10 mouse cellular contexts compared by ENCODE assay signal in genomic region chr15:80260677-80261076, GRCm38 (mm10). TPM values are rescaled to one million over a fixed set of nuclear protein-coding genes. Genes with fewer than 3 reads are reported as not detected.
DNase-seq lines count a peak whose midpoint lies in the region; ATAC-seq and TF ChIP-seq lines count a peak whose summit lies in the region.
"Had no signal": no experiment of that assay in that cellular context is flagged by ENCODE, and none has a peak within 500 bp of the region (broad histone marks: within the 10 kb centered on the region; RNA-seq: fewer than 3 reads in every experiment).

No protein-coding gene starts in this region.

- intact Hi-C loops in left cerebral cortex, postnatal 25 days (cut with DNase I): loop anchor here (5.0 kb wide), 1 partner anchor 33 kb away; no protein-coding TSS in a partner anchor

- TF ChIP-seq CTCF in brain, embryonic 14.5 days (IDR thresholded peaks at IDR 0.05; ENCODE audit: borderline replicate concordance, extremely low read depth, insufficient read depth, insufficient read length): peak; percentile 99
- TF ChIP-seq CTCF in midbrain, postnatal 0 days (IDR thresholded peaks at IDR 0.05): peak; percentile 96

- no peak overlapping the region for H3K9ac ChIP-seq in forebrain, embryonic 11.5 days (ENCODE audit: low read length)
- no peak overlapping the region for H3K9ac ChIP-seq in forebrain, embryonic 16.5 days (replicated peaks; ENCODE audit: low read depth, low read length)
- H3K9ac ChIP-seq in forebrain, embryonic 13.5 days: no peak overlapping the region
- no peak overlapping the region for H3K9ac ChIP-seq in hindbrain, embryonic 13.5 days
- no peak overlapping the region for H3K9ac ChIP-seq in midbrain, postnatal 0 days (replicated peaks; ENCODE audit: low read length, poor library complexity, severe bottlenecking)

- H3K4me3 ChIP-seq in forebrain, embryonic 11.5 days (ENCODE audit: low read depth, low read length): no peak overlapping the region
- no peak overlapping the region for H3K4me3 ChIP-seq in forebrain, embryonic 16.5 days (replicated peaks; ENCODE audit: low read length)
- H3K4me3 ChIP-seq in forebrain, embryonic 13.5 days: no peak overlapping the region
- H3K4me3 ChIP-seq in hindbrain, embryonic 13.5 days: no peak overlapping the region
- H3K4me3 ChIP-seq in midbrain, postnatal 0 days (ENCODE audit: low read depth, low read length): no peak overlapping the region

- H3K27ac ChIP-seq in forebrain, embryonic 11.5 days (ENCODE audit: low read depth, low read length): no peak overlapping the region
- no peak overlapping the region for H3K27ac ChIP-seq in forebrain, embryonic 16.5 days (ENCODE audit: low read length)
- H3K27ac ChIP-seq in forebrain, embryonic 13.5 days: peak overlapping the region; percentile 28; the same call in 1 of the 2 replicates
- 0 out of 2 replicates have a peak overlapping the region, but pooled peaks have one; percentile 25 for H3K27ac ChIP-seq in hindbrain, embryonic 13.5 days
- no peak overlapping the region for H3K27ac ChIP-seq in midbrain, postnatal 0 days (ENCODE audit: low read depth, low read length)

- peaks cover 13% of the 10 kb centered on the region; the same call in 1 of the 2 replicates for H3K36me3 ChIP-seq in forebrain, embryonic 11.5 days (ENCODE audit: control insufficient read depth, insufficient read depth, low read length)
- H3K36me3 ChIP-seq in forebrain, embryonic 16.5 days (ENCODE audit: control insufficient read depth, insufficient read depth): peaks cover 14% of the 10 kb centered on the region
- H3K36me3 ChIP-seq in forebrain, embryonic 13.5 days (ENCODE audit: poor library complexity, severe bottlenecking): peaks cover 45% of the 10 kb centered on the region
- peaks cover 41% of the 10 kb centered on the region for H3K36me3 ChIP-seq in hindbrain, embryonic 13.5 days
- peaks cover 34% of the 10 kb centered on the region for H3K36me3 ChIP-seq in midbrain, postnatal 0 days (ENCODE audit: insufficient read depth, low read length)

- no peaks in the 10 kb centered on the region for H3K27me3 ChIP-seq in forebrain, embryonic 11.5 days (ENCODE audit: control insufficient read depth, insufficient read depth, low read length)
- H3K27me3 ChIP-seq in forebrain, embryonic 16.5 days (replicated peaks; ENCODE audit: control insufficient read depth, insufficient read depth, low read length): no peaks in the 10 kb centered on the region
- H3K27me3 ChIP-seq in forebrain, embryonic 13.5 days: no peaks in the 10 kb centered on the region
- H3K27me3 ChIP-seq in hindbrain, embryonic 13.5 days: no peaks in the 10 kb centered on the region
- no peaks in the 10 kb centered on the region for H3K27me3 ChIP-seq in midbrain, postnatal 0 days (ENCODE audit: insufficient read depth, low read length)
- H3K27me3 ChIP-seq: Patski had no signal

- H3K9me3 ChIP-seq in forebrain, embryonic 11.5 days (ENCODE audit: control insufficient read depth, low read length): no peaks in the 10 kb centered on the region
- H3K9me3 ChIP-seq in forebrain, embryonic 16.5 days (ENCODE audit: control insufficient read depth, low read length): no peaks in the 10 kb centered on the region
- H3K9me3 ChIP-seq in forebrain, embryonic 13.5 days (replicated peaks): no peaks in the 10 kb centered on the region
- no peaks in the 10 kb centered on the region for H3K9me3 ChIP-seq in hindbrain, embryonic 13.5 days
- H3K9me3 ChIP-seq in midbrain, postnatal 0 days (ENCODE audit: low read length): no peaks in the 10 kb centered on the region

- DNase-seq in forebrain, embryonic 11.5 days (ENCODE audit: low spot score): peak; percentile 92
- peak; percentile 86 for DNase-seq in brain, embryonic 14.5 days (ENCODE audit: low read depth)
- peak; percentile 82 to 85 for DNase-seq in left cerebral cortex, postnatal 25 days (ENCODE audit: low spot score in 2 of 2)
- peak; percentile 86 for DNase-seq in midbrain, postnatal 0 days (ENCODE audit: low spot score)
- peak; percentile 91 to 93 for DNase-seq in spleen, postnatal 10 days (ENCODE audit: low spot score in 2 of 2)

- TF ChIP-seq POLR2A in brain, embryonic 14.5 days (IDR thresholded peaks at IDR 0.05; ENCODE audit: borderline replicate concordance, extremely low read depth, insufficient read depth, insufficient read length, poor library complexity, severe bottlenecking): no peak

- no peak overlapping the region for H3K4me2 ChIP-seq in forebrain, embryonic 11.5 days (ENCODE audit: low read depth, low read length, severe bottlenecking)
- no peak overlapping the region for H3K4me2 ChIP-seq in forebrain, embryonic 16.5 days (ENCODE audit: low read length)
- H3K4me2 ChIP-seq in forebrain, embryonic 13.5 days: no peak overlapping the region
- H3K4me2 ChIP-seq in hindbrain, embryonic 13.5 days: no peak overlapping the region
- no peak overlapping the region for H3K4me2 ChIP-seq in midbrain, postnatal 0 days (ENCODE audit: low read depth, low read length, poor library complexity, severe bottlenecking)

- ATAC-seq in forebrain, embryonic 11.5 days (replicated peaks; ENCODE audit: low FRiP score): no peak
- ATAC-seq in forebrain, embryonic 16.5 days: no peak
- ATAC-seq in forebrain, embryonic 13.5 days: no peak
- ATAC-seq in hindbrain, embryonic 13.5 days (ENCODE audit: low FRiP score): no peak
- no peak for ATAC-seq in midbrain, postnatal 0 days (ENCODE audit: low FRiP score)
- ATAC-seq: Patski had no signal

- WGBS in forebrain, embryonic 11.5 days: 20% methylated on average over 3 of the region's 3 CpGs
- 16% methylated on average over 3 of the region's 3 CpGs for WGBS in forebrain, embryonic 16.5 days
- WGBS in forebrain, embryonic 13.5 days: 18% methylated on average over 3 of the region's 3 CpGs
- WGBS in hindbrain, embryonic 13.5 days: 19% methylated on average over 3 of the region's 3 CpGs
- 19% methylated on average over 3 of the region's 3 CpGs for WGBS in midbrain, postnatal 0 days

- H3K4me1 ChIP-seq in forebrain, embryonic 11.5 days (replicated peaks; ENCODE audit: control insufficient read depth, insufficient read depth, low read length): peaks cover 13% of the 10 kb centered on the region
- H3K4me1 ChIP-seq in forebrain, embryonic 16.5 days (replicated peaks; ENCODE audit: control insufficient read depth, insufficient read depth, low read length): peaks cover 45% of the 10 kb centered on the region
- H3K4me1 ChIP-seq in forebrain, embryonic 13.5 days: peaks cover 45% of the 10 kb centered on the region
- peaks cover 52% of the 10 kb centered on the region for H3K4me1 ChIP-seq in hindbrain, embryonic 13.5 days (replicated peaks)
- peaks cover 14% of the 10 kb centered on the region; the same call in 1 of the 2 replicates for H3K4me1 ChIP-seq in midbrain, postnatal 0 days (ENCODE audit: insufficient read depth, low read length)

RNA-seq across cellular contexts. Expression of gene Rps19bp1, which starts 3.4 kb away (rescaled TPM):
- polyA plus RNA-seq in forebrain, embryonic 11.5 days (2014; fragmentation: Nextera tagmentation; extraction: Ambion mirVana): 69.1 and 69.4 TPM in 2 replicates
- polyA plus RNA-seq in forebrain, embryonic 16.5 days (2015; fragmentation: Nextera tagmentation; extraction: Ambion mirVana): 60.6 and 65.5 TPM in 2 replicates
- polyA plus RNA-seq in brain, embryonic 14.5 days (2012; rRNA removed): 51.4 and 54.7 TPM in 2 replicates
- 62.0 and 63.8 TPM in 2 replicates for polyA plus RNA-seq in forebrain, embryonic 13.5 days (2015; fragmentation: Nextera tagmentation; extraction: Ambion mirVana)
- polyA plus RNA-seq in hindbrain, embryonic 13.5 days (2015; fragmentation: Nextera tagmentation; extraction: Ambion mirVana): 74.7 and 75.9 TPM in 2 replicates
- total RNA-seq in left cerebral cortex, postnatal 25 days (2021): 10 to 100 TPM; 38.8 to 41.4 TPM
- total RNA-seq in midbrain, postnatal 0 days (2014; rRNA removed): 34.5 and 43.8 TPM in 2 replicates
- 86.9 and 87.1 TPM in 2 replicates for polyA plus RNA-seq in midbrain, postnatal 0 days (2015; fragmentation: Nextera tagmentation; extraction: Ambion mirVana)

RNA-seq across cellular contexts. Expression of gene Atf4, which starts 5.7 kb away (rescaled TPM):
- 139 and 144 TPM in 2 replicates for polyA plus RNA-seq in forebrain, embryonic 11.5 days (2014; fragmentation: Nextera tagmentation; extraction: Ambion mirVana)
- 122 and 139 TPM in 2 replicates for polyA plus RNA-seq in forebrain, embryonic 16.5 days (2015; fragmentation: Nextera tagmentation; extraction: Ambion mirVana)
- polyA plus RNA-seq in brain, embryonic 14.5 days (2012; rRNA removed): 236 and 364 TPM in 2 replicates
- 129 and 138 TPM in 2 replicates for polyA plus RNA-seq in forebrain, embryonic 13.5 days (2015; fragmentation: Nextera tagmentation; extraction: Ambion mirVana)
- 115 and 118 TPM in 2 replicates for polyA plus RNA-seq in hindbrain, embryonic 13.5 days (2015; fragmentation: Nextera tagmentation; extraction: Ambion mirVana)
- 100 to 1,000 TPM; 104 to 111 TPM for total RNA-seq in left cerebral cortex, postnatal 25 days (2021)
- total RNA-seq in midbrain, postnatal 0 days (2014; rRNA removed): 151 and 168 TPM in 2 replicates
- 107 and 110 TPM in 2 replicates for polyA plus RNA-seq in midbrain, postnatal 0 days (2015; fragmentation: Nextera tagmentation; extraction: Ambion mirVana)

RNA-seq across cellular contexts. Expression of gene AC140267.1, which starts 25.0 kb away (rescaled TPM):
- polyA plus RNA-seq in forebrain, embryonic 11.5 days (2014; fragmentation: Nextera tagmentation; extraction: Ambion mirVana): not detected in 2 replicates
- 4.1 TPM in 1 of 2 replicates, not detected in the other for polyA plus RNA-seq in forebrain, embryonic 16.5 days (2015; fragmentation: Nextera tagmentation; extraction: Ambion mirVana)
- polyA plus RNA-seq in brain, embryonic 14.5 days (2012; rRNA removed): not detected in 2 replicates
- 2.7 TPM in 1 of 2 replicates, not detected in the other for polyA plus RNA-seq in forebrain, embryonic 13.5 days (2015; fragmentation: Nextera tagmentation; extraction: Ambion mirVana)
- not detected in 2 replicates for polyA plus RNA-seq in hindbrain, embryonic 13.5 days (2015; fragmentation: Nextera tagmentation; extraction: Ambion mirVana)
- total RNA-seq in left cerebral cortex, postnatal 25 days (2021): 1 to 10 TPM; 8.8 to 10.0 TPM
- total RNA-seq in midbrain, postnatal 0 days (2014; rRNA removed): not detected in 2 replicates
- 5.1 and 5.6 TPM in 2 replicates for polyA plus RNA-seq in midbrain, postnatal 0 days (2015; fragmentation: Nextera tagmentation; extraction: Ambion mirVana)
- polyA plus RNA-seq: lung, embryonic 16.5 days; Patski had no signal

RNA-seq across cellular contexts. Expression of gene Cacna1i, which starts 26.4 kb away (rescaled TPM):
- polyA plus RNA-seq in forebrain, embryonic 11.5 days (2014; fragmentation: Nextera tagmentation; extraction: Ambion mirVana): 0.12 and 0.17 TPM in 2 replicates
- 0.42 and 0.60 TPM in 2 replicates for polyA plus RNA-seq in forebrain, embryonic 16.5 days (2015; fragmentation: Nextera tagmentation; extraction: Ambion mirVana)
- polyA plus RNA-seq in brain, embryonic 14.5 days (2012; rRNA removed): 3.1 and 6.5 TPM in 2 replicates
- polyA plus RNA-seq in forebrain, embryonic 13.5 days (2015; fragmentation: Nextera tagmentation; extraction: Ambion mirVana): 0.25 and 0.39 TPM in 2 replicates
- 0.34 and 0.39 TPM in 2 replicates for polyA plus RNA-seq in hindbrain, embryonic 13.5 days (2015; fragmentation: Nextera tagmentation; extraction: Ambion mirVana)
- total RNA-seq in left cerebral cortex, postnatal 25 days (2021): 10 to 100 TPM; 77.1 to 79.3 TPM
- total RNA-seq in midbrain, postnatal 0 days (2014; rRNA removed): 14.6 and 23.2 TPM in 2 replicates
- 0.65 and 1.1 TPM in 2 replicates for polyA plus RNA-seq in midbrain, postnatal 0 days (2015; fragmentation: Nextera tagmentation; extraction: Ambion mirVana)
- polyA plus RNA-seq: lung, embryonic 16.5 days had no signal

RNA-seq across cellular contexts. Expression of gene Mief1, which starts 26.9 kb away (rescaled TPM):
- 47.0 and 47.1 TPM in 2 replicates for polyA plus RNA-seq in forebrain, embryonic 11.5 days (2014; fragmentation: Nextera tagmentation; extraction: Ambion mirVana)
- polyA plus RNA-seq in forebrain, embryonic 16.5 days (2015; fragmentation: Nextera tagmentation; extraction: Ambion mirVana): 42.7 and 42.9 TPM in 2 replicates
- polyA plus RNA-seq in brain, embryonic 14.5 days (2012; rRNA removed): 14.3 and 20.8 TPM in 2 replicates
- 39.6 and 40.3 TPM in 2 replicates for polyA plus RNA-seq in forebrain, embryonic 13.5 days (2015; fragmentation: Nextera tagmentation; extraction: Ambion mirVana)
- polyA plus RNA-seq in hindbrain, embryonic 13.5 days (2015; fragmentation: Nextera tagmentation; extraction: Ambion mirVana): 36.9 and 37.7 TPM in 2 replicates
- 10 to 100 TPM; 32.4 to 35.5 TPM for total RNA-seq in left cerebral cortex, postnatal 25 days (2021)
- 46.3 and 47.2 TPM in 2 replicates for total RNA-seq in midbrain, postnatal 0 days (2014; rRNA removed)
- polyA plus RNA-seq in midbrain, postnatal 0 days (2015; fragmentation: Nextera tagmentation; extraction: Ambion mirVana): 19.4 and 21.9 TPM in 2 replicates

Comparison
In these comparisons a context has a peak if more than half of its experiments do, and no peak if none do; other contexts are left out.
1. H3K27ac ChIP-seq: peak in forebrain, embryonic 13.5 days (single experiment) and hindbrain, embryonic 13.5 days (single experiment); none in forebrain, embryonic 11.5 days (single experiment), forebrain, embryonic 16.5 days (single experiment) and midbrain, postnatal 0 days (single experiment).
2. Peak in every context shown above with its lines, with median percentiles within 50 percentile points of each other: DNase-seq.